Mouse (Mus musculus) C2C12 (cell line): ENCODE data around the gene Cog8.

Experiments used
- CTCF ChIP-seq: IDR thresholded peaks from one replicate; pipeline ENCODE4 v1.5.1; 2011; ENCODE audit not compliant: control insufficient read depth, insufficient read depth, insufficient read length
- MAX ChIP-seq: IDR thresholded peaks from one replicate; pipeline ENCODE4 v1.6.1; 2011; ENCODE audit warnings: mild to moderate bottlenecking, control low read depth
- MYOD1 ChIP-seq: IDR thresholded peaks from one replicate; pipeline ENCODE4 v1.6.1; 2011; ENCODE audit warnings: low read depth; ENCODE audit not compliant: control insufficient read depth, insufficient read length
- MYOG ChIP-seq: IDR thresholded peaks from one replicate; pipeline ENCODE4 v1.6.1; 2011; ENCODE audit not compliant: control insufficient read depth, insufficient read length; ENCODE audit errors: extremely low read depth
- USF1 ChIP-seq: IDR thresholded peaks from one replicate; pipeline ENCODE4 v1.6.1; 2011; ENCODE audit warnings: low read depth, mild to moderate bottlenecking, control low read depth, moderate library complexity

DNA sequence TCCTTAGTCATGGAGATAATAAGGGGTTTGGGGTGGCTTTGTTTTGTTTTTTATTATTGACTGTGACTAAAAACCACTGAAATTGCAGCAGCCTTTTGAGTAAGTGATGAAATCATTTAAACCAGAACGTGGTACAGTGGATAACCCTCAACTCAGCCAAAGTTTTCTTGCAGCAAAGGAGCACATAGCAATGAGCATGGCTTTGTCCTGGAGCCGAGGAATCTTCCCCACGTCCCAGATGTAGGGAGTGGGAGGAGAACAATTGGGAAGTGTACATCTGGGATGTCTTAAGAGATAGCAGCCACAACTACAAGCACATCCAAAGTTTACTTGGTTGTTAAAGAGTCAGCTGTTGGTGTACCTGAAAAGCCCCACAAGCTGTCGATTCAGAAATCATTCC lies 59.1 kb downstream of the Cog8 start:
- TF ChIP-seq MYOG = no peak
- peak; percentile 26 for TF ChIP-seq MAX
- TF ChIP-seq MYOD1 = no peak
- no peak for TF ChIP-seq CTCF
- TF ChIP-seq USF1 = no peak
